Mouse (Mus musculus) hindbrain, postnatal 0 days (tissue): Measurements from ENCODE around the gene Mfap1b. TPM values are rescaled to one million over a fixed set of nuclear protein-coding genes. Genes with fewer than 3 reads are reported as not detected.

Experiments
- ATAC-seq: fragments of 200-750 bp; cut with Nextera tagmentation; 2 replicates; pipeline ENCODE4 v1.8.0; 2017; ENCODE audit warnings: mild to moderate bottlenecking, moderate TSS enrichment, moderate library complexity
- DNase-seq: peaks from one replicate; pipeline ENCODE4 v3.0.0-alpha.2; 2015; ENCODE audit warnings: low spot score
- H3K27ac ChIP-seq: fragments of 300-500 bp; sonication (generic); 2 replicates; pipeline ENCODE4 v1.5.1; 2014; ENCODE audit warnings: mild to moderate bottlenecking
- H3K27me3 ChIP-seq: fragments of 300-500 bp; sonication (generic); 2 replicates; pipeline ENCODE4 v1.6.1; 2014; ENCODE audit warnings: low read length, mixed read lengths; ENCODE audit not compliant: insufficient read depth
- H3K36me3 ChIP-seq: fragments of 300-500 bp; sonication (generic); 2 replicates; pipeline ENCODE4 v1.6.1; 2014; ENCODE audit warnings: low read length, mixed read lengths; ENCODE audit not compliant: insufficient read depth
- H3K4me1 ChIP-seq: fragments of 300-500 bp; sonication (generic); 2 replicates; pipeline ENCODE4 v1.6.1; 2014; ENCODE audit warnings: antibody characterized with exemption, low read length, mixed read lengths; ENCODE audit not compliant: insufficient read depth
- H3K4me2 ChIP-seq: fragments of 300-500 bp; sonication (generic); 2 replicates; pipeline ENCODE4 v1.6.1; 2014; ENCODE audit warnings: low read depth, mild to moderate bottlenecking, low read length, moderate library complexity, mixed read lengths
- H3K4me3 ChIP-seq: fragments of 300-500 bp; sonication (generic); 2 replicates; pipeline ENCODE4 v1.5.1; 2014; ENCODE audit warnings: low read length
- H3K9ac ChIP-seq: fragments of 300-500 bp; sonication (generic); replicated peaks from 2 replicates; pipeline ENCODE4 v1.6.1; 2014; ENCODE audit warnings: mild to moderate bottlenecking, low read length, moderate library complexity, mixed read lengths
- H3K9me3 ChIP-seq: fragments of 300-500 bp; sonication (generic); 2 replicates; pipeline ENCODE4 v1.6.1; 2016; ENCODE audit warnings: low read length, mixed read lengths
- CTCF ChIP-seq: IDR thresholded peaks from 2 replicates; pipeline ENCODE4 v1.5.1; 2016; ENCODE audit warnings: antibody characterized with exemption, control low read depth, low read depth
- WGBS: fragments of 180-500 bp; shearing (Covaris S2); extraction: QIAGEN DNeasy Blood & Tissue Kit; methylation state at CpG from one replicate; pipeline ENCODE4 v1.1.7; 2014; 5-methylcytosine and 5-hydroxymethylcytosine counted together
- polyA plus RNA-seq: library from polyadenylated mRNA; unstranded; fragments of >200 nt; fragmentation: Nextera tagmentation; extraction: Ambion mirVana; gene quantifications from 2 replicates; pipeline ENCODE4 v1.2.1, GENCODE M21; 2015
- total RNA-seq: library from RNA; depleted of rRNA; stranded (reverse); fragments of >200 nt; gene quantifications from 2 replicates; pipeline ENCODE4 v1.2.3, GENCODE M21; 2014

Mfap1b gene
- total and polyA plus RNA-seq, 2 experiments from 2014 or later = 17.7 to 52.8 TPM

DNA sequence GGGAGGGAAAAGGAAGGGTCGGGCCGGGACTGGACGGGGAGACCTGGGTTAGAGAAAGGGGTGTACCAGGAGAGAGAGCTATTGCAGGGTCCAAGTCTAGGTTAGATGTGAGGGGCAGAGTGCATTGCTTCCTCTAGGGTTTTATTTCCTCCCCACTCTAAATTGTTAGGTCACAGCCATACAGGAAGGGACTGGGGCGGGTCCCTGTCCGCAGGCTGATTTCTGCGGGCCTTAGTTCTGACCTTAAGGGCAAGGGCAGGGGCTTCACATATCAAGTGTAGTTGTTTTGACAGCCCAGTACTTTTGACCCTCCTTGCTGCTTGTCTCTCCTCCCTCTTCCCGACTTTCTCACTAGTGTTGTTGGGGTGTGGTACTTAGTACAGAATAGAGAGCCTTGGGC, 23.8 kb downstream of the Mfap1b start:
- H3K4me1 ChIP-seq = 0 out of 2 replicates have a peak, but pooled peaks cover 4% of the 10 kb centered on the region
- DNase-seq (no peak), ATAC-seq (no peak)
- peak overlapping the region; percentile 89 for H3K4me3 ChIP-seq
- peak overlapping the region; percentile 79 for H3K4me2 ChIP-seq
- H3K9ac ChIP-seq = peak overlapping the region; percentile 92
- H3K36me3 ChIP-seq = peaks cover 13% of the 10 kb centered on the region; the same call in 1 of the 2 replicates
- WGBS = 3% methylated on average over 7 of the region's 7 CpGs
- no peaks in the 10 kb centered on the region for H3K27me3 ChIP-seq
- H3K9me3 ChIP-seq = no peaks in the 10 kb centered on the region
- peak overlapping the region; percentile 98 for H3K27ac ChIP-seq
- TF ChIP-seq CTCF = no peak

DNA sequence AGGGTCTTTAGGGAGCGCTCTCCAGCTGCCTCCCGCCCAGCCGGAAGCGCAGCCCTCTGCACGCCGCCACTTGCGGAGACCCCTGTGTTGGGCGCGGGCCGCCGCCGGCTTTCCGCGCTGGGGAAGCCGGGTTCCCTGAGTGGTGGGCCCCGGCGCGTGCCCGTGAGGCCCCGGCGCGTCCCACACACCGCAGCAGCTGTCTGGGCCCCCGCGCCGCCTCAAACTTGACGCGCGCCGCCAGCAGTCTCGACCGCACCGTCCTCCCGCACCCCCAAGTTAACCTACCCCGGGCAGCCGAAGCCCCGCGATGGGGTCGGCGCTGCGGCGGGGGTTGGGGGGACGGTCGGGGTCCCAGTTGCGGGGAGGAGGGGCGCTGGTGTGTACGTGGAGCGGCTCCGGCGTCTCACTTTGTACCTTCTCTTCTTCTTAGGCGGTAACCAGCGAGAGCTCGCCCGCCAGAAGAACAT, 24.3 kb downstream of the Mfap1b start:
- peak overlapping the region; percentile 98 for H3K27ac ChIP-seq
- H3K4me3 ChIP-seq = peak overlapping the region; percentile 89
- no peaks in the 10 kb centered on the region for H3K27me3 ChIP-seq
- H3K9ac ChIP-seq = peak overlapping the region; percentile 92
- ATAC-seq = peak; percentile 65
- no peak for TF ChIP-seq CTCF
- H3K4me1 ChIP-seq = 0 out of 2 replicates have a peak, but pooled peaks cover 4% of the 10 kb centered on the region
- no peaks in the 10 kb centered on the region for H3K9me3 ChIP-seq
- DNase-seq = no peak
- WGBS = under 1% methylated on average over 53 of the region's 54 CpGs
- H3K36me3 ChIP-seq = peaks cover 13% of the 10 kb centered on the region; the same call in 1 of the 2 replicates
- peak overlapping the region; percentile 79 for H3K4me2 ChIP-seq

DNA sequence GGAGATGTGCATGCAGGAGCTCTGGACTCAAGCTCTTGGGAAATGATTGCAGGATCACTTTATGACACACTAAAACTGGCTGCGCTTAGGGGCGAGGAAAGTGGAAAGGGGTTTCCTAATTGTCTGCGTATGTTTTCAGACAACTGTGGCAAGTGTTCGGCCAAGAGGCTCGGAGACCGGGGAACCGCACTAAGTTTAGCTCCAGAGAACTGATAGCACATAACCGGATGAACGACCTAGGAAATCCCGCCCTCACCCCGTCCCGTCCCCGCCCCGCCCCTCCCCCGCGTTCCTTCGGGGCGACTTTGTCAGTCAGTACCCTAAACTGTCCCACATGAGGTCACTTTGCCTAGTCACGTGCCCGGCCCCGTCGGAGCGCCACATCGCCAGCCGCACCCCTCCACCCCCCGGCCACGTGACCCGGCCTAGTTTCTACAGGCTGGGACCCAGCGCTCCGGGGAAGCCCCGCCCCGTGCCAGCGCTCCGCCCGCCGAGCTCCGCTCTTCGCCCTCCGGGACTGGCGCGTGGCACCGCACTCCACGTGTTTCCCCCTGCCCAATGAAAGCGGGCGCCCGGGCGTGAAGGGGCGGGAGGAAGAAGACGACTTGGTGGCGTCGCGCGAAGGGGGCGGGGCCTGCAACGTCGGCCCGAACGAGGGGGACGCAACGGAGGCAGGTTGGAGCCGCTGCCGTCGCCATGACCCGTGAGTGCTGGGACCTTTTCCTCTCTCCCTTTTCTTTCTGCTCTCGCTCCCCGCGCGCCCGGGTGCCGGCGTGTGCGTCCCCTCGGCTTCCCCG, 24.9 kb downstream of the Mfap1b start, which contains the start of gene Serf2:
Serf2 (plus strand) TSS at position 457 of the 797 bp plus-strand sequence.
- Histone ChIP-seq H3K4me2 (peak within 1 kb of the TSS; percentile 79), H3K27ac (peak within 1 kb of the TSS; percentile 98), H3K9ac (peak within 1 kb of the TSS; percentile 92), H3K36me3 (peaks cover 13% of the 10 kb centered on the region; the same call in 1 of the 2 replicates), H3K27me3 (no peaks in the 10 kb centered on the region), H3K4me3 (peak within 1 kb of the TSS; percentile 89), H3K4me1 (0 out of 2 replicates have a peak, but pooled peaks cover 4% of the 10 kb centered on the region), H3K9me3 (no peaks in the 10 kb centered on the region)
- peak; percentile 99 for ATAC-seq
- DNase-seq = peak; percentile 99
- WGBS = 1% methylated on average over 61 of the region's 74 CpGs
- no peak for TF ChIP-seq CTCF

DNA sequence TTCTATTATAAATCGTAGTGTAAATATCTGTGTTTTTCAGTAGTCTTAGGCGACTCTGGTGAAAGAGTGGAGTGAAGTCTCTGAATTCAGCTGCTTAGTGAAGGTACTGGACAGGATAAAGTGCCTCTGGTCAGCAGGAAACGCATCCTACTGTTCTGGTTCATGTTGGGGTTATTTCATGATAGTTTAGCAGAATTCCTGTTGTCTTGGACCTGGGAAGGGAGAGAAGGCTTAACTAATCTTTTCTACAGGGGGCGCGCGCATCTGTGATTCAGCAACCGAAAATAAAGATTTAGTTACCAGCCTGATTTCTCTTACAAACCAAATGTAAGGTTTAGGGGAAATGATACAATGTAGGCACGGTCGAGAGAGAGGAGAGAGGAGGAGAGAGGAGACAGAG, 25.7 kb downstream of the Mfap1b start:
- H3K4me2 ChIP-seq = peak overlapping the region; percentile 79
- H3K27ac ChIP-seq = peak overlapping the region; percentile 79
- H3K4me1 ChIP-seq = 0 out of 2 replicates have a peak, but pooled peaks cover 4% of the 10 kb centered on the region
- DNase-seq (peak; percentile 40), ATAC-seq (no peak)
- H3K36me3 ChIP-seq = peaks cover 6% of the 10 kb centered on the region; the same call in 1 of the 2 replicates
- no peaks in the 10 kb centered on the region for H3K27me3 ChIP-seq
- TF ChIP-seq CTCF = peak; percentile 50
- no peaks in the 10 kb centered on the region for H3K9me3 ChIP-seq
- peak overlapping the region; percentile 28; the same call in 1 of the 2 replicates for H3K9ac ChIP-seq
- 17% methylated on average over 9 of the region's 9 CpGs for WGBS
- peak overlapping the region; percentile 89 for H3K4me3 ChIP-seq

DNA sequence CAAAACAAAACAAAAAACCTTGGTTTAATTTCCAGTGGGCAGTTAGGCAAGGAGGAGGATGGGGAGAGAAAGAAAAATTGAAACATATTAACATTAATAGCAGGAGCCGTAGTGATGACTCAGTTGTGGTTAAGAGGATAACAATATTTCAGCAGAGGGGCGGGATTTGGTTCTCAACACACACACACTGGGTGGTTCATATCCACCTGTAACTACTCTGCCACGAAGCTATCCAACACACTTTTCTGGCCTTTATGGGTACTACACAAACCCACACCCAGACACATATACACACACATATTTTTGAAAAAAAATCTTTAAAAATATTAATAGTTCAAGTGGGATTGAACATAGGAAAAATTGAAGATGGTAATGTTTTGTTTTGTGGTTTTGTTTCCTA, 26.9 kb downstream of the Mfap1b start:
- 96% methylated on average over 3 of the region's 3 CpGs for WGBS
- DNase-seq = no peak
- no peaks in the 10 kb centered on the region for H3K27me3 ChIP-seq
- peaks cover 15% of the 10 kb centered on the region for H3K4me1 ChIP-seq
- no peak overlapping the region for H3K4me3 ChIP-seq
- no peak for TF ChIP-seq CTCF
- peaks cover 3% of the 10 kb centered on the region; the same call in 1 of the 2 replicates for H3K36me3 ChIP-seq
- ATAC-seq = no peak
- no peak overlapping the region for H3K27ac ChIP-seq
- H3K9ac ChIP-seq = no peak overlapping the region
- H3K4me2 ChIP-seq = no peak overlapping the region
- no peaks in the 10 kb centered on the region for H3K9me3 ChIP-seq

DNA sequence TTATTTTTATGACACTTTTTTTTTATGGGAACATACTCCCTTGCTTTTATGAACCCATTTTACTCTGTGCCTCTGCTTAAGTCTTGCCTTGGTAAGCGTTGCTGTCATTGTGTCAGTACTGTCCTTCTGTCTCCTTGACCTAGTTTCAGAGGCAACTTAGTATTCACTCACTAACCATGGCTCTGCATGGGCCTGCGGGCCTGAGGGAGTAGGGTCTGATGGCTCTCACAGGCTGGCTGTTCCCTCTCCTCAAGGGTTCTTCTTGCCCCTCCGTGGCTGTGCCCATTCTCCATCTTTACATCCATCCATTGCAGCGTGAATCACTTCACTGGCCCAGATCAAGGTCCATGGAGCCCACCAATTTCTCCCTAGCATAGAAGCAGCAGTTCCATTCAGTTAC, 27.4 kb downstream of the Mfap1b start:
- peaks cover 16% of the 10 kb centered on the region for H3K4me1 ChIP-seq
- H3K9me3 ChIP-seq = no peaks in the 10 kb centered on the region
- no peak overlapping the region for H3K9ac ChIP-seq
- DNase-seq (no peak), ATAC-seq (no peak)
- H3K27ac ChIP-seq = no peak overlapping the region
- no peaks in the 10 kb centered on the region for H3K27me3 ChIP-seq
- WGBS = 79% methylated on average over 4 of the region's 4 CpGs
- no peak for TF ChIP-seq CTCF
- no peak overlapping the region for H3K4me3 ChIP-seq
- H3K4me2 ChIP-seq = no peak overlapping the region
- peaks cover 3% of the 10 kb centered on the region; the same call in 1 of the 2 replicates for H3K36me3 ChIP-seq
